Mouse (Mus musculus) erythroblast, adult 5-6 weeks (primary cell): Measurements from ENCODE around the gene Gm49368. TPM values are rescaled to one million over a fixed set of nuclear protein-coding genes. Genes with fewer than 3 reads are reported as not detected.
"Not testable (repeated sequence)": the region's sequence is repeated elsewhere in the genome, so short reads cannot be mapped to it uniquely, and the experiment has no call there.

Experiments used
- ATAC-seq: replicated peaks from 2 replicates; pipeline ENCODE4 v1.8.0; 2016; ENCODE audit warnings: moderate number of reproducible peaks, mild to moderate bottlenecking, moderate TSS enrichment, inconsistent platforms; ENCODE audit not compliant: poor library complexity, low FRiP score, severe bottlenecking
- total RNA-seq, 2 experiments: library from RNA; stranded (forward) in 1 of 2; stranded (reverse) in 1 of 2; fragments of 150-400 nt in 1 of 2; fragments of 200-764, 138-1000 nt in 1 of 2; gene quantifications; 2 replicates each; pipeline versions ENCODE4 v1.2.3 to v1.2.4; 2015 to 2017; ENCODE audit warnings: low replicate concordance in 2 of 2

The Gm49368 gene
- total RNA-seq, 2 experiments from 2014 or later, result not detected

DNA sequence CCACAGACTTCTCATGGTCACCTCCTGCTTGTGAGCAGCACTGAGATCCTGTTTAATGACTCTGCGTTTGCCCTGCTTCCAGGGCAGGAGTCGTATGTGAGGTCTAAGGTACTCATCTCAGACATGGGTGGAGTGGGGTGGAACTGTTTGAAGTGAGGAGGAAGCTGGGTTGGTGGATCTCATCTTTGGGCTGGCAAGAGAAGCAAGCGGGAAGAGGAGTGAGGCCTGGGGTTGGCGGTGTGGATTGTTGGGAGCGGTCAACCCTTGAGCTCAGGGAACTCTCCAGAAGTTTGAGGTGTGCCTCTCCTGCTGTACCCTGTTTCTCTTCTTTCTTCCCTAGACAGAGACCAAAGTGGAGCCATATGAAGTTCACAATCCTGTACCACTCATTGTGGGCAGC is 53.9 kb downstream of the Gm49368 start:
- ATAC-seq, result no peak

DNA sequence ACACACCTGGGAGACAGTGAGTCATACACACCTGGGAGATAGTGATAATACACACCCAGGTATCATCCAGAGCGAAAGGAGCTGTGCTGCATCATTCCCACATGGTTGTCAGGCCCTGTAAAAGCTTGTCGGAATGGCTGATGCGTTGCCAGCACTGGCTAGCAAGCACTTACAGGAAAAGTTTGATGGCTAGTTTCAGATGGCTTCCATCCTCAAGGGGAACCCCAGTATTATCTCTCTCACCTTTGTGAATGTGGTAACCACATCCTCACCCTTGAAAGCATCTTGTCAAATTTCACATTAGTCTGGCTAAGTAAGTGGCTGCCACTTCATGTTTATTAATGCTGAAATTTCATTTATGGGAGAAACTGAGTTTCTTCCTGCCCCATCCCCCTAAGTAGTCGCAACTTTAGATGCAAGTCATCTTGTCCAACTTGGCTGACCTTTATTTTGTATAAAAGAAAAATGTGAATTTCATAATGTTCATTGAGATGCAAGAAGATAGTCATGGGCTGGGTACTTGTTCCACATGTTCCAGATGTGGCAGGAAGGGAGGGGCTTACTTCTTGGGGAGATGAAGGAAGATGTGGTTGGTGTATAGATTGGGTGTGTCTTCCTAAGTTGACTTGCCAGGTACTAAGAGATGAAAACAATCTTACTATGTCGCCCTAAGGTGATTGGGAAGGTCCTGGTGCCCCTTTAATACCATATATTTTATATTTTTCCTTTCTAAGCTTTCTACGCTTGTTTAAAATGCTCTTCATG is 57.4 kb downstream of the Gm49368 start:
- no peak for ATAC-seq

GRCm38 (mm10) chr7:128128741-128129720 is 66.5 kb downstream of the Gm49368 start, which contains the start of gene Itgax:
TSS of gene Itgax (plus strand) at chr7:128129547.
- ATAC-seq, result no peak

DNA sequence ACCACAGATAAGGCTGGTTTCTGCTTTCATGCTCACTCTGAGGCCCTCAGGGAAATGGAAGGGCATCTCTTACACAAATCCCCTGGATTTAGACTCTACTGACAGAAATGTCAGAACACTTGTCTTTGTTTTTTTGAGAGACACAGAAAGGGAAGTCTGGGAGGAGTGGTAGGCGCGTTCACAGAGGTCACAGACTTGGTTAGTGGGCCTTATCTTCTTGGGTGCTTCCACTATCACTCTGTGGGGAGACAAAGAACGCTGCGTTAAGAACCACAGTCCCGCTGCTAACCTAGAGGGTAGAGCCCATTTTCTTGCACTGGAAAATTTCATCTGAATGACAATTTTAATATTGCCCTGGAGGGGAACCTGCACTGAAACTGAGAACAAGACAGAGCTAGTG is 69.7 kb downstream of the Gm49368 start:
- ATAC-seq, result no peak

GRCm38 (mm10) chr7:128133596-128133995 is 71.1 kb downstream of the Gm49368 start:
- no peak for ATAC-seq

GRCm38 (mm10) chr7:128136927-128137326 is 74.4 kb downstream of the Gm49368 start:
- ATAC-seq, result no peak

DNA sequence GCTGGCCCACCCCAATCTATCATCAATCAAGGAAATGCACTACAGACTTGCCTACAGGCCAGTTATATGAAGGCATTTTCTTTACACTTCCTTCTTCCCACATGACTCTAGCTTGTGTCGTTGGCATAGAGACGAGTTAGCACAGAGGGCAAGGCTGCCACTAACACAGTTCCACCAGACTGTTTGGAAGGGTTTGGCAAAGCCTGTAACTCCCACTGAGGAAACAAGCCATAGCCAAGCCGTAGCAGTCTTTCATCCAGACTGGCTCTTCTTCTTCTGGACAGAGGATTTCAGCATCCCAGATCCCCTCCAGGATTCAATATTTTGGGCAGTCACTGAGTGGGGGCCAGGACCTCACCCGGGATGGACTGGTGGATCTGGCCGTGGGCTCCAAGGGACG is 77.1 kb downstream of the Gm49368 start:
- ATAC-seq, result no peak

GRCm38 (mm10) chr7:128150970-128151369 is 88.5 kb downstream of the Gm49368 start:
- no peak for ATAC-seq

GRCm38 (mm10) chr7:128154076-128154475 is 91.6 kb downstream of the Gm49368 start, which contains the start of gene Itgad:
TSS of gene Itgad (plus strand) at chr7:128154376.
- no peak for ATAC-seq

GRCm38 (mm10) chr7:128154924-128155323 is 92.4 kb downstream of the Gm49368 start:
- no peak for ATAC-seq

DNA sequence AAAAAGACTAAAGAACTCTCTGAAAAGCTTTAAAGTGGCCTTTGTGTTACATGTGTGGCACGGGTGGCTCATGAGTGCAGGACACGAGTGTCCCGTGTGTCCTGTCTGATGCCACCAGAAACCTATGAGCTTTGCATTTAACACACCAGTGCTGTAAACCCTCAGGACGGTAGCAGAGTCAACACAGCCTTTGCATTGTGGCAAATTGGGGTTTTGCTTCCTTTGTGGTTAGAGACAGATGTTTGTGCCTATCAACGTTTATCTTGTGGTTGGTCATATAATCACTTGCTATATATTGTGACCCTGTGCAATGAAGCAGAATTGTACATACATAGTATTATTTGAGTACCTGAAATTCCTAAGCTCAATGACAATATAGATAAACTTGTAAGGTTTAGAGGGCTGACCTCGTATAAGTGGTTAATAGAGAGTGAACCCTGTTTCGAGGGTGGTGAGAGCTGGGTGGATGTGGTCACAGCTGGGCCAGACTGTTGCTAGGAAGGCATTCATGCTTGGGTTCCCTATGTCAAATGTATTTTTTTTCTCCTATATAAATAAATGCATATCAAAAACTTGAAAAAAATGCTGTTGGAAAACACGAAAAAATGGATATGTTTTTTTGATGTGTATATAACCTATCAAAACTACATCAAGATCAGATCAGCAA is 96.3 kb downstream of the Gm49368 start:
- not testable (repeated sequence) for ATAC-seq

- no peak for ATAC-seq
These were observed 101.5 kb downstream of the Gm49368 start for GRCm38 (mm10) chr7:128164001-128164400.

DNA sequence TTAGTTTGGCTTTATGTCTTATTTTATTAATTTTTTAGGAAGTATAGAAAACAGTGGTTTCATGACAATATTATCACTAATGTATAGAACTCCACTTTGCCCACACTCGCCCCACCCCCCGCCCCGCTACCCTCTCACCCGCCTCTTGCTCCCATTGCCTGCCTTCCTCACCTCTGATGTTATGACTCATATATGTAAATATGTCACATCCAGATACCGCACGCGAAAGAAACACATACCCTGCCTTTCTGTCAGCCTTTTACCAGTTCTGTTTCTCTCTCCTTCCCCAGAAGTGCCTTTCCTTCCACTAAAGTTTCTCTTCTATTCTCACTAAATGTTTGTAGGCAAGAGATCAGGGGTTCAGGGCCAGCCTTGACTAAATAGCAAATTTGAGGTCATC is 103.9 kb downstream of the Gm49368 start:
- no peak for ATAC-seq

- no peak for ATAC-seq
These were observed 107.5 kb downstream of the Gm49368 start for GRCm38 (mm10) chr7:128169996-128170395.

Other genes starting within 250 kb of the Gm49368 start
- gene Stx4a, start 238.4 kb upstream of the Gm49368 start, total RNA-seq (2015; ENCODE audit: low replicate concordance), result 9.8 and 24.9 TPM in 2 replicates
- gene Stx4a, start 238.4 kb upstream of the Gm49368 start, total RNA-seq (2017; ENCODE audit: low replicate concordance), result 17.0 and 17.9 TPM in 2 replicates
- not detected in 2 replicates for gene Stx1b, start 238.1 kb upstream of the Gm49368 start, total RNA-seq (2015; ENCODE audit: low replicate concordance)
- not detected in 2 replicates for gene Stx1b, start 238.1 kb upstream of the Gm49368 start, total RNA-seq (2017; ENCODE audit: low replicate concordance)
- gene Zfp646, start 186.5 kb upstream of the Gm49368 start, total RNA-seq (2015; ENCODE audit: low replicate concordance), result 6.7 and 11.1 TPM in 2 replicates
- gene Zfp646, start 186.5 kb upstream of the Gm49368 start, total RNA-seq (2017; ENCODE audit: low replicate concordance), result 14.4 and 15.4 TPM in 2 replicates
- gene Zfp668, start 185.9 kb upstream of the Gm49368 start, total RNA-seq (2015; ENCODE audit: low replicate concordance), result 1.5 and 6.1 TPM in 2 replicates
- 2.3 and 7.4 TPM in 2 replicates for gene Zfp668, start 185.9 kb upstream of the Gm49368 start, total RNA-seq (2017; ENCODE audit: low replicate concordance)
- not detected in 2 replicates for gene Prss53, start 171.7 kb upstream of the Gm49368 start, total RNA-seq (2015; ENCODE audit: low replicate concordance)
- gene Prss53, start 171.7 kb upstream of the Gm49368 start, total RNA-seq (2017; ENCODE audit: low replicate concordance), result not detected in 2 replicates
- gene Gm21974, start 167.2 kb upstream of the Gm49368 start, total RNA-seq (2015; ENCODE audit: low replicate concordance), result not detected in 2 replicates
- gene Gm21974, start 167.2 kb upstream of the Gm49368 start, total RNA-seq (2017; ENCODE audit: low replicate concordance), result not detected in 2 replicates
- gene Vkorc1, start 167.1 kb upstream of the Gm49368 start, total RNA-seq (2015; ENCODE audit: low replicate concordance), result 9.8 and 25.7 TPM in 2 replicates
- 0.94 and 2.5 TPM in 2 replicates for gene Vkorc1, start 167.1 kb upstream of the Gm49368 start, total RNA-seq (2017; ENCODE audit: low replicate concordance)
- gene Bckdk, start 158.6 kb upstream of the Gm49368 start, total RNA-seq (2015; ENCODE audit: low replicate concordance), result 25.1 and 43.8 TPM in 2 replicates
- gene Bckdk, start 158.6 kb upstream of the Gm49368 start, total RNA-seq (2017; ENCODE audit: low replicate concordance), result 12.5 and 12.9 TPM in 2 replicates
- gene Kat8, start 150.2 kb upstream of the Gm49368 start, total RNA-seq (2015; ENCODE audit: low replicate concordance), result 3.5 and 4.4 TPM in 2 replicates
- 9.5 and 16.4 TPM in 2 replicates for gene Kat8, start 150.2 kb upstream of the Gm49368 start, total RNA-seq (2017; ENCODE audit: low replicate concordance)
- gene Prss8, start 132.6 kb upstream of the Gm49368 start, total RNA-seq (2015; ENCODE audit: low replicate concordance), result not detected in 2 replicates
- gene Prss8, start 132.6 kb upstream of the Gm49368 start, total RNA-seq (2017; ENCODE audit: low replicate concordance), result not detected in 2 replicates
- not detected in 2 replicates for gene Prss36, start 116.0 kb upstream of the Gm49368 start, total RNA-seq (2015; ENCODE audit: low replicate concordance)
- not detected in 2 replicates for gene Prss36, start 116.0 kb upstream of the Gm49368 start, total RNA-seq (2017; ENCODE audit: low replicate concordance)
- 59.6 and 159 TPM in 2 replicates for gene Fus, start 95.2 kb upstream of the Gm49368 start, total RNA-seq (2015; ENCODE audit: low replicate concordance)
- gene Fus, start 95.2 kb upstream of the Gm49368 start, total RNA-seq (2017; ENCODE audit: low replicate concordance), result 19.3 and 43.4 TPM in 2 replicates
- gene Pycard, start 68.8 kb upstream of the Gm49368 start, total RNA-seq (2015; ENCODE audit: low replicate concordance), result 33.6 and 42.6 TPM in 2 replicates
- 3.2 and 3.3 TPM in 2 replicates for gene Pycard, start 68.8 kb upstream of the Gm49368 start, total RNA-seq (2017; ENCODE audit: low replicate concordance)
- gene Trim72, start 58.7 kb upstream of the Gm49368 start, total RNA-seq (2015; ENCODE audit: low replicate concordance), result not detected in 2 replicates
- gene Trim72, start 58.7 kb upstream of the Gm49368 start, total RNA-seq (2017; ENCODE audit: low replicate concordance), result not detected in 2 replicates
- 44.6 and 47.6 TPM in 2 replicates for gene Itgam, start within 50 bp of the Gm49368 start, total RNA-seq (2015; ENCODE audit: low replicate concordance)
- 46.6 and 54.4 TPM in 2 replicates for gene Itgam, start within 50 bp of the Gm49368 start, total RNA-seq (2017; ENCODE audit: low replicate concordance)
- gene Itgax, start 66.9 kb downstream of the Gm49368 start, total RNA-seq (2015; ENCODE audit: low replicate concordance), result 0.21 and 0.38 TPM in 2 replicates
- 1.4 and 1.5 TPM in 2 replicates for gene Itgax, start 66.9 kb downstream of the Gm49368 start, total RNA-seq (2017; ENCODE audit: low replicate concordance)
- gene Itgad, start 91.7 kb downstream of the Gm49368 start, total RNA-seq (2015; ENCODE audit: low replicate concordance), result 3.5 and 7.7 TPM in 2 replicates
- gene Itgad, start 91.7 kb downstream of the Gm49368 start, total RNA-seq (2017; ENCODE audit: low replicate concordance), result 7.4 and 21.2 TPM in 2 replicates
- gene Cox6a2, start 143.7 kb downstream of the Gm49368 start, total RNA-seq (2015; ENCODE audit: low replicate concordance), result not detected in 2 replicates
- gene Cox6a2, start 143.7 kb downstream of the Gm49368 start, total RNA-seq (2017; ENCODE audit: low replicate concordance), result 0.60 and 1.4 TPM in 2 replicates
- gene Armc5, start 174.7 kb downstream of the Gm49368 start, total RNA-seq (2015; ENCODE audit: low replicate concordance), result 1.3 and 2.3 TPM in 2 replicates
- 2.2 and 4.0 TPM in 2 replicates for gene Armc5, start 174.7 kb downstream of the Gm49368 start, total RNA-seq (2017; ENCODE audit: low replicate concordance)
- 1.7 and 3.3 TPM in 2 replicates for gene 9130023H24Rik, start 175.3 kb downstream of the Gm49368 start, total RNA-seq (2015; ENCODE audit: low replicate concordance)
- 1.8 and 2.7 TPM in 2 replicates for gene 9130023H24Rik, start 175.3 kb downstream of the Gm49368 start, total RNA-seq (2017; ENCODE audit: low replicate concordance)
- 0.96 and 2.9 TPM in 2 replicates for gene Tgfb1i1, start 184.1 kb downstream of the Gm49368 start, total RNA-seq (2015; ENCODE audit: low replicate concordance)
- gene Tgfb1i1, start 184.1 kb downstream of the Gm49368 start, total RNA-seq (2017; ENCODE audit: low replicate concordance), result 0.84 TPM in 1 of 2 replicates, not detected in the other
- gene Slc5a2, start 203.0 kb downstream of the Gm49368 start, total RNA-seq (2015; ENCODE audit: low replicate concordance), result not detected in 2 replicates
- gene Slc5a2, start 203.0 kb downstream of the Gm49368 start, total RNA-seq (2017; ENCODE audit: low replicate concordance), result 0.85 TPM in 1 of 2 replicates, not detected in the other
- gene BC017158, start 235.5 kb downstream of the Gm49368 start, total RNA-seq (2015; ENCODE audit: low replicate concordance), result 29.2 and 52.5 TPM in 2 replicates
- 41.7 and 56.7 TPM in 2 replicates for gene BC017158, start 235.5 kb downstream of the Gm49368 start, total RNA-seq (2017; ENCODE audit: low replicate concordance)